Mouse (Mus musculus) heart, embryonic 14.5 days (tissue): ENCODE measurements around the gene Poln. TPM values are rescaled to one million over a fixed set of nuclear protein-coding genes. Genes with fewer than 3 reads are reported as not detected.

Experiments
- ATAC-seq: fragments of 200-750 bp; cut with Nextera tagmentation; 2 replicates; pipeline ENCODE4 v1.8.0; 2017; ENCODE audit warnings: low read depth, moderate TSS enrichment; ENCODE audit not compliant: insufficient number of reproducible peaks, insufficient read depth, low FRiP score
- H3K27ac ChIP-seq, 2 experiments: fragments of 200-500 bp in 1 of 2; fragments of 300-500 bp in 1 of 2; sonication (generic) in 1 of 2; replicated peaks in 1 of 2; 2 replicates each; pipeline ENCODE4 v1.5.1; 2012 to 2014; ENCODE audit warnings: low read depth in 2 of 2, low read length in 2 of 2, control low read depth in 1 of 2, mild to moderate bottlenecking in 1 of 2, mixed read lengths in 1 of 2; ENCODE audit not compliant: control insufficient read depth in 1 of 2, insufficient read depth in 1 of 2
- H3K27me3 ChIP-seq: fragments of 300-500 bp; sonication (generic); 2 replicates; pipeline ENCODE4 v1.6.1; 2014; ENCODE audit warnings: mild to moderate bottlenecking, low read length, control low read depth; ENCODE audit not compliant: control insufficient read depth, insufficient read depth
- H3K36me3 ChIP-seq: fragments of 300-500 bp; sonication (generic); 2 replicates; pipeline ENCODE4 v1.6.1; 2014; ENCODE audit warnings: mild to moderate bottlenecking, control low read depth, low read length, mixed read lengths; ENCODE audit not compliant: control insufficient read depth, insufficient read depth
- H3K4me1 ChIP-seq, 2 experiments: fragments of 200-500 bp in 1 of 2; fragments of 300-500 bp in 1 of 2; sonication (generic) in 1 of 2; 2 replicates each; pipeline ENCODE4 v1.6.1; 2012 to 2014; ENCODE audit warnings: low read length in 2 of 2, control low read depth in 1 of 2, mixed read lengths in 1 of 2; ENCODE audit not compliant: control insufficient read depth in 2 of 2, insufficient read depth in 2 of 2
- H3K4me2 ChIP-seq: fragments of 300-500 bp; sonication (generic); 2 replicates; pipeline ENCODE4 v1.6.1; 2014; ENCODE audit warnings: mild to moderate bottlenecking, low read length
- H3K4me3 ChIP-seq, 2 experiments: fragments of 200-500 bp in 1 of 2; fragments of 300-500 bp in 1 of 2; sonication (generic) in 1 of 2; 2 replicates each; pipeline ENCODE4 v1.5.1; 2012 to 2014; ENCODE audit warnings: low read length in 2 of 2, mild to moderate bottlenecking in 2 of 2, control low read depth in 1 of 2, low read depth in 1 of 2, moderate library complexity in 1 of 2; ENCODE audit not compliant: control insufficient read depth in 1 of 2, insufficient read depth in 1 of 2
- H3K9ac ChIP-seq: fragments of 300-500 bp; sonication (generic); 2 replicates; pipeline ENCODE4 v1.6.1; 2014; ENCODE audit warnings: mild to moderate bottlenecking, low read length
- H3K9me3 ChIP-seq: fragments of 300-500 bp; sonication (generic); 2 replicates; pipeline ENCODE4 v1.6.1; 2016; ENCODE audit warnings: low read length, control low read depth; ENCODE audit not compliant: control insufficient read depth
- WGBS: fragments of 180-500 bp; shearing (Covaris S2); extraction: QIAGEN DNeasy Blood & Tissue Kit; methylation state at CpG from one replicate; pipeline ENCODE4 v1.1.7; 2014; 5-methylcytosine and 5-hydroxymethylcytosine counted together
- polyA plus RNA-seq: library from polyadenylated mRNA; unstranded; fragments of >200 nt; fragmentation: Nextera tagmentation; extraction: Ambion mirVana; gene quantifications from 2 replicates; pipeline ENCODE4 v1.2.1, GENCODE M21; 2014

The Poln gene
- polyA plus RNA-seq, 1 experiment from 2014 or later: 0.47 TPM

DNA sequence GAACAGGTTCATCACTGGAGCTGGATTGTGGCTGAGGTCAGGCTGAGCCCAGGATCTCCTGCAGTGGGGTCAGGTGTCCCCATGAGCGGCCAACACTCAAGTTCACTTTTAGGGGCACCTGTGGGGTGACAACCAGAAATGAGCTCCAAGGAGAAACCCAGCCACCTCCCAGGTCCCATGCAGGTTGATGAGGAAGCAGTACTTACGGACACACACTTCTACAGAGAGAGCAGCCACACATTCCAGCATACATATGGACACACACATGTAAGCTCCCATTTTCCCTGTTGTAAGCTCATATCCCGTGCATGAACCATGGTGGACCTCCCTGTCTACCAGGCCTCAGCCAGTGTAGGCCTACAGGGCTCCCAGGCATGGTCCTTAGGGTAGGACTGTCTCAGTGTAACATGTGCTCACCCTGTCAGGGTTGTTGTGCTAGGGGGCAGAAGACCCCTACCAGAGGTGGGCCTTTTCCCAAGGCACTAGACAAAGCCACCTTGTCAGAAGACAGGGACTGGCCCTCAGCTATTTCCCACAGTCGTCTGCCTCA is 161.8 kb downstream of the Poln start:
- no peak for ATAC-seq
- Histone ChIP-seq H3K4me1 (peaks cover 0 to 2% of the 10 kb centered on the region in 2 experiments; a peak in 1 of 4 replicates), H3K4me3 (no peak overlapping the region), H3K4me2 (no peak overlapping the region), H3K9me3 (no peaks in the 10 kb centered on the region), H3K27me3 (no peaks in the 10 kb centered on the region; the same call in 1 of the 2 replicates), H3K27ac (no peak overlapping the region), H3K9ac (no peak overlapping the region), H3K36me3 (no peaks in the 10 kb centered on the region)
- WGBS: 77% methylated on average over 4 of the region's 4 CpGs

- Histone ChIP-seq H3K27me3 (no peaks in the 10 kb centered on the region; the same call in 1 of the 2 replicates), H3K4me3 (no peak overlapping the region), H3K9me3 (no peaks in the 10 kb centered on the region), H3K27ac (no peak overlapping the region), H3K4me2 (no peak overlapping the region), H3K4me1 (peaks cover 0 to 2% of the 10 kb centered on the region in 2 experiments; a peak in 1 of 4 replicates), H3K9ac (no peak overlapping the region), H3K36me3 (no peaks in the 10 kb centered on the region; the same call in 1 of the 2 replicates)
- no peak for ATAC-seq
- 62% methylated on average over 4 of the region's 4 CpGs for WGBS
These were observed 162.4 kb downstream of the Poln start for GRCm38 (mm10) chr5:34006832-34007231.

- Histone ChIP-seq H3K4me3 (no peak overlapping the region), H3K36me3 (peaks cover 8% of the 10 kb centered on the region; the same call in 1 of the 2 replicates), H3K27me3 (no peaks in the 10 kb centered on the region; the same call in 1 of the 2 replicates), H3K9me3 (no peaks in the 10 kb centered on the region), H3K4me1 (peaks cover 0 to 2% of the 10 kb centered on the region in 2 experiments; a peak in 1 of 4 replicates), H3K9ac (no peak overlapping the region), H3K27ac (no peak overlapping the region), H3K4me2 (no peak overlapping the region)
- ATAC-seq: no peak
- 77% methylated on average over 5 of the region's 5 CpGs for WGBS
These were observed 164.6 kb downstream of the Poln start for GRCm38 (mm10) chr5:34004618-34005017.

- peaks cover 17% of the 10 kb centered on the region for H3K27me3 ChIP-seq
- H3K4me1 ChIP-seq: peaks cover 3% of the 10 kb centered on the region in 2 experiments
- H3K9me3 ChIP-seq: no peaks in the 10 kb centered on the region
- ATAC-seq: no peak
- no peak overlapping the region for H3K4me3 ChIP-seq
- no peak overlapping the region for H3K27ac ChIP-seq
- WGBS: 92% methylated on average over 4 of the region's 4 CpGs
- no peak overlapping the region for H3K4me2 ChIP-seq
- no peak overlapping the region for H3K9ac ChIP-seq
- peaks cover 8% of the 10 kb centered on the region; the same call in 1 of the 2 replicates for H3K36me3 ChIP-seq
These were observed 166.6 kb downstream of the Poln start for GRCm38 (mm10) chr5:34002636-34003035.

DNA sequence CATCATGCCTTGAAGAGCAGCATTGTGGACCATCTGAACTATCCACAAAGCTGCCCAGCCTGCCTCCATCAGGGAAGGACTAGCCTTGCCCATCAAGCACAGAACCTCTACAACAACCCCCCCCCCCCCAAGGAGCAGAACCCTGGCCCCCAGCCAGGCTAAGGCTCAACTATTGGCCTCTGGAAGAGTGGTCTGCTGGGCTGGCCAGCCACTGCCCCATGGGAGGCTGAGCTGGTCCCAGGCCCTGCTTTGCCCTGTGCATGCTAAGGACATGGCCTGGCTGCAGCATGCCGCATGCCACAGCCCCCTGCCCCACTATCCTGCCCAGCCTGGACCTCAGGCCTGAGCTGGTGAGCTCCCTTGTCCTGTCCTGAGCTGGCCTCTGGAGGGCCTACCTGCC is 167.8 kb downstream of the Poln start:
- no peak overlapping the region for H3K4me2 ChIP-seq
- no peak for ATAC-seq
- no peak overlapping the region for H3K4me3 ChIP-seq
- H3K36me3 ChIP-seq: peaks cover 8% of the 10 kb centered on the region; the same call in 1 of the 2 replicates
- peaks cover 6 to 9% of the 10 kb centered on the region in 2 experiments for H3K4me1 ChIP-seq
- no peak overlapping the region for H3K27ac ChIP-seq
- no peaks in the 10 kb centered on the region for H3K9me3 ChIP-seq
- 64% methylated on average over 1 of the region's 1 CpGs for WGBS
- no peak overlapping the region for H3K9ac ChIP-seq
- H3K27me3 ChIP-seq: peaks cover 24% of the 10 kb centered on the region

DNA sequence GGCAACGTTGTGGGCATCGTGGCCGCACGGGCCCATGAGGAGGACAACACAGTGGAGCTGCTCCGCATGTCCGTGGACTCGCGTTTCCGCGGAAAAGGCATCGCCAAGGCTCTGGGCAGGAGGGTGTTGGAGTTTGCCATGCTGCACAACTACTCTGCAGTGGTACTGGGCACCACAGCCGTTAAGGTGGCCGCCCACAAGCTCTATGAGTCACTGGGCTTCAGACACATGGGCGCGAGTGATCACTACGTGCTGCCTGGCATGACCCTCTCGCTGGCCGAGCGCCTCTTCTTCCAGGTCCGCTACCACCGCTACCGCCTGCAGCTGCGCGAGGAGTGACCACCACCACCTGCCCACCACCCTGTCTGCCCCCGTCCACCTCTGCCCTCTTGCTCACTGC is 168.4 kb downstream of the Poln start:
- 95% methylated on average over 25 of the region's 25 CpGs for WGBS

GRCm38 (mm10) chr5:33999466-34000090 is 169.7 kb downstream of the Poln start:
- H3K9ac ChIP-seq: no peak overlapping the region
- peaks cover 8% of the 10 kb centered on the region; the same call in 1 of the 2 replicates for H3K36me3 ChIP-seq
- H3K27ac ChIP-seq: no peak overlapping the region
- no peak overlapping the region for H3K4me3 ChIP-seq
- no peak for ATAC-seq
- H3K9me3 ChIP-seq: no peaks in the 10 kb centered on the region
- 76% methylated on average over 6 of the region's 6 CpGs for WGBS
- peaks cover 8 to 16% of the 10 kb centered on the region in 2 experiments for H3K4me1 ChIP-seq
- no peak overlapping the region for H3K4me2 ChIP-seq
- peaks cover 39% of the 10 kb centered on the region for H3K27me3 ChIP-seq

More for the DNA sequence above, 168.4 kb downstream of the Poln start:
- H3K4me1 ChIP-seq: peaks cover 6 to 11% of the 10 kb centered on the region in 2 experiments
- H3K4me2 ChIP-seq: no peak overlapping the region
- no peak overlapping the region for H3K9ac ChIP-seq
- no peak overlapping the region for H3K27ac ChIP-seq
- peaks cover 26% of the 10 kb centered on the region for H3K27me3 ChIP-seq
- no peak overlapping the region for H3K4me3 ChIP-seq
- no peaks in the 10 kb centered on the region for H3K9me3 ChIP-seq
- peaks cover 8% of the 10 kb centered on the region; the same call in 1 of the 2 replicates for H3K36me3 ChIP-seq
- ATAC-seq: no peak
